ENCODE assay signal across 8 mouse cellular contexts in the genomic region with DNA sequence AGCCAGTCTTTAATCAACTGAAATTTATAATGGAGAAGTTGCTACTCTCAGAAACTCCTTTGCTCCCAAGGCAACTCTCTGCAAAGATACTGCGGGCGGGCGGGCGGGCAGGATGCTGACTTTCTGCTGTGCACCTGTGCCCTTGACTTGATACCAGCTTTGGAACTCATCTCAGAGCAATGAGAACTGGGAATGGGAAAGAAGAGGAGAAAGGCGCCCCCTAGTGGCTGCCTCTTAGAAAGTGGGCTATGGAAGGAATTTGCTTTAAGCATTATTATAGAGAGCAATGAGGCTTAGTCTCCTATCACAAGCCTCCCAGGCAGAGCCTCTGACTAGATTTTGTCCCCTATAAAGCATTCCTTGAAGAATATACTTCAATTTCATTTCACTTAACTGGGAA. TPM values are rescaled to one million over a fixed set of nuclear protein-coding genes. Genes with fewer than 3 reads are reported as not detected.
DNase-seq lines count a peak whose midpoint lies in the region; TF ChIP-seq lines count a peak whose summit lies in the region.

No protein-coding gene starts in this region.

- peaks cover 6% of the 10 kb centered on the region; the same call in 1 of the 2 replicates for H3K4me1 ChIP-seq in heart, embryonic 10.5 days
- no peaks in the 10 kb centered on the region for H3K4me1 ChIP-seq in cortical plate, adult 2 months (ENCODE audit: control insufficient read depth, insufficient read depth, low read length)

- no peaks in the 10 kb centered on the region for H3K27me3 ChIP-seq in heart, embryonic 10.5 days (ENCODE audit: insufficient read depth, poor library complexity, severe bottlenecking)

- H3K27ac ChIP-seq in heart, embryonic 10.5 days: no peak overlapping the region
- H3K27ac ChIP-seq in cortical plate, adult 2 months (ENCODE audit: insufficient read depth, low read length): no peak overlapping the region

- WGBS in heart, embryonic 10.5 days: 35% methylated on average over 5 of the region's 5 CpGs

- no peaks in the 10 kb centered on the region for H3K9me3 ChIP-seq in heart, embryonic 10.5 days

- no peak overlapping the region for H3K4me3 ChIP-seq in heart, embryonic 10.5 days
- no peak overlapping the region for H3K4me3 ChIP-seq in cortical plate, adult 2 months (ENCODE audit: insufficient read depth, low read length)

- H3K36me3 ChIP-seq in heart, embryonic 10.5 days: no peaks in the 10 kb centered on the region

- no peak for TF ChIP-seq POLR2A in cortical plate, adult 2 months (IDR thresholded peaks at IDR 0.05; ENCODE audit: extremely low read depth, insufficient read depth, low read length)

- peak; percentile 47; the same call in 1 of the 2 replicates for TF ChIP-seq CTCF in cortical plate, adult 2 months (IDR thresholded peaks at IDR 0.05; ENCODE audit: extremely low read depth, insufficient read depth, low read length)

- DNase-seq in heart, adult 18-20 months: peak; percentile 62 to 86
- no peak for DNase-seq in heart, embryonic 10.5 days (ENCODE audit: low spot score)
- peak; percentile 87 for DNase-seq in 3T3-L1 (ENCODE audit: low read depth, low spot score)
- peak; percentile 70 to 76 for DNase-seq in adrenal gland, adult 18-20 months (ENCODE audit: low spot score in 2 of 2)
- peak; percentile 54 to 88 for DNase-seq in kidney, postnatal 36 days
- DNase-seq in lung, postnatal 10 days: peak; percentile 70
- peak; percentile 34 for DNase-seq in testis, postnatal 14 days (ENCODE audit: low spot score)

RNA-seq across cellular contexts. Expression of a gene that starts 9.0 kb away (rescaled TPM):
- 10 to 100 TPM in 1 of 2 experiments, 1 to 10 TPM in 1; 9.7 to 11.1 TPM for total RNA-seq in heart, adult 18-20 months (2021)
- polyA plus RNA-seq in heart, embryonic 10.5 days (2016; fragmentation: Nextera tagmentation; extraction: Ambion mirVana): 0.54 and 0.97 TPM in 2 replicates
- total RNA-seq in adrenal gland, adult 18-20 months (2021): 10 to 100 TPM in 1 of 2 experiments, 1 to 10 TPM in 1; 6.1 to 11.9 TPM
- 2.4 TPM in 2 replicates for polyA plus RNA-seq in cortical plate, adult 2 months (2012; rRNA removed)
